Mouse (Mus musculus): ENCODE data around the gene Prima1. TPM values are rescaled to one million over a fixed set of nuclear protein-coding genes. Genes with fewer than 3 reads are reported as not detected.

The Prima1 gene
- polyA plus RNA-seq, 1 experiment from 2014 or later: 2.0 TPM

DNA sequence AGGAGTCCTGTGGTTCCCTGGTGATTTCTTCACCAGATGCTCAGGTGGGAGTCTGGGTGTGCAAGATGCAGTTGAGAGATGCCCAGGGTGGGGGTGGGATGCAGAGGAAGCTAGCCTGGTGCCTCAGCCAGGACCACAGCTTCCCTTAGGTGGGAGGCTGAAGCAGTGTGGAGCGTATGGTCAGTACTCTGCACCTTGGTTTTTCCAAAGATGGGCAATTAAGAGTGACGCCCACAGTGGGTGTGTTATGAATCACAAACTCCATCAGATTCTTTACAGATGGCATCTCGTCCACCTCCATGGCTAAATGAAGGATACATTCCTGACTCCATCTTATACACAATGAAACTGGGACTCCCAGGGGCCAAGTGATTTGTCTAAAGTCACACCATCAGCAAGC lies 30.2 kb upstream of the Prima1 start:
- Histone ChIP-seq H3K36me3 (ENCODE audit: control insufficient read depth, insufficient read depth, low read length) (no peaks in the 10 kb centered on the region), H3K4me3 (ENCODE audit: low read depth, low read length) (no peak overlapping the region), H3K4me1 (ENCODE audit: control insufficient read depth, insufficient read depth, low read length) (no peaks in the 10 kb centered on the region), H3K4me2 (ENCODE audit: low read depth) (no peak overlapping the region), H3K9ac (ENCODE audit: low read length) (no peak overlapping the region), H3K27me3 (ENCODE audit: control insufficient read depth, insufficient read depth, low read length) (no peaks in the 10 kb centered on the region), H3K27ac (ENCODE audit: low read depth, low read length) (no peak overlapping the region), H3K9me3 (ENCODE audit: control insufficient read depth, low read length) (no peaks in the 10 kb centered on the region)
- ATAC-seq (ENCODE audit: insufficient read depth, low FRiP score, low TSS enrichment) (no peak), DNase-seq (ENCODE audit: low spot score) (no peak)
- 90% methylated on average over 3 of the region's 3 CpGs for WGBS

DNA sequence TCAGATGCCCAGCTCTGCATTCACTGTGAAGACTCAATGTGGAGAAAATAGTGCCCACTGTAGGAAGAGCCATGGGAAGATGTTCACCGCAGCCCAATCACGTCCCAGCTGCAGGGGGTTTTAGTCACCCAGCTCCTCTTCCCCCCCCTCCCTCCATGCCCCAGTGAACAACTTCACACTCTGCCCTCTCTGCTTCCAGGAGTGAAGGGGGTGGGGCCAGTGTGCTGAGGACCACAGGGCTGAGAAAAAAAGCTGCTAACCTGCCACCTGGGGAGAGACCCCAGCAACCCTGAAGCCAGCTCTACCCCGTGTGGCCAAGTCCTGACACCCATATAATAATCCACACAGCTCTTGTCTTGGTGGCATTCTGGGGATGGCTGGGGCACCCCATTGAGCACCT lies 24.7 kb upstream of the Prima1 start:
- Histone ChIP-seq H3K4me1 (ENCODE audit: control insufficient read depth, insufficient read depth, low read length) (no peaks in the 10 kb centered on the region), H3K27ac (ENCODE audit: low read depth, low read length) (no peak overlapping the region), H3K27me3 (ENCODE audit: control insufficient read depth, insufficient read depth, low read length) (no peaks in the 10 kb centered on the region), H3K4me2 (ENCODE audit: low read depth) (no peak overlapping the region), H3K4me3 (ENCODE audit: low read depth, low read length) (no peak overlapping the region), H3K36me3 (ENCODE audit: control insufficient read depth, insufficient read depth, low read length) (no peaks in the 10 kb centered on the region), H3K9ac (ENCODE audit: low read length) (no peak overlapping the region), H3K9me3 (ENCODE audit: control insufficient read depth, low read length) (no peaks in the 10 kb centered on the region)
- ATAC-seq (ENCODE audit: insufficient read depth, low FRiP score, low TSS enrichment): no peak
- 35% methylated on average over 3 of the region's 3 CpGs for WGBS
- DNase-seq (ENCODE audit: low spot score): no peak

DNA sequence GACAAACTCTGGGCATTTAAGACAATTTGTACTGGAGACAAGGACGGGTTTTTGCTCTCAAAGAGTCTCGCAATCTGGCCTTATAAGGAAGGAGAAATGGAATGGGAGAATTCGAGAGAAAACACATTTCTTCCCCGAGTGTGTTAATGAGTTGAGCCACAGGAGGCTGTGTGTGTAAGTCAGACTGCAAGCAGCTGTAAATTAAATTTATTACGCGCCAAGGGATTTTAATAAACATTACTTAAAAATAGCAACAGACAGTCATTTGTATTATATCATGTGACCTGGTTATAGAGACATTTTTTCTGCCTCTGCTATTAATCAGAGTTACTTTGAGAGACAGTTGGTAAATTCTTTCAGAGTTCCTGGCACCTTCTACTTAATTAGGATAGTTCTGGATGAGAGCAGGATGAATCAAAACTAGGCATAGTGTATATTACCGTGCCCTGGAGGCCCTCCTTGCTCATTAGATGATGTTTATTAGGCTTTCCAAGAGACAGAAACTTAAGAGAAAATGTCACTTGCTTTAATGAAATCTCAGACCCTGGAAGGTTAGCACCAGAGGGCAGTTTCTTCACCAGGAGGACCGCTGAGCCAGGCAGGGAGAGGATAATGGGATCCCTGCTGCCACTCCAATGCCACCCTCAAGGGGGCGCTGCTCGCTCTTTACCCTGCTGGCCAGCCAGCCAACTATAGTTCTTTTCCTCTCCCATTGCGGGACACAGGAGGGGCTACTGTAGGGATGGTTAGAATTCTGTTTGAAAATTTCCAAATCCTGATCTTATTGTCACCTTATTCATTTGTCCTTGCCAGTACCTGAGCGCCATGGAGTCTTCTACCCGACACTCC lies 20.3 kb upstream of the Prima1 start:
- 62% methylated on average over 13 of the region's 13 CpGs for WGBS
- DNase-seq (ENCODE audit: low spot score): no peak

DNA sequence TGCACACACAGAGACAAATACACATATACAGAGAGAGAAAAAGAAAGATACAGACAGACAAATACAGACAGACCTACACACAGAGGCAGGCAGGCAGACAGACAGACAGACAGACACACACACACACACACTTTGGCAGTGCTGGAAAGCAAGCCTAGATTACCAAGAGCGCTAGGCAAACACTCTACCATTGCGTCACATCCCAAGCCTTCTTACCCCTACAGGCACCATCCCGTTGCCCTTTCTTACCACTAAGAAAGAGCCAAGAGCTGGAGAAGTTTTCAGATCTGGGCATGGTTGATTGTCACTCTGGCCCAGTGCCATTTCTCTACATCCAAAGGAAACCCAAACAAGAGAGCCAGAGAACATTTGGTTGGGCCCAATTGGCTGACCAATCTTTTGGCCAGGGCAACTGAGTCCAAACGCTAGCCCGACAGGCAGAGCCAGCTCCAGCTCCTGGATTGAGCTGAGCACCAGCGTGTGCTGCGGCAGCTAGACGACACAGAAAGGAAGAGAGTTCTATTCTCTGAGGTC lies 11.0 kb upstream of the Prima1 start:
- H3K4me3 ChIP-seq (ENCODE audit: low read depth, low read length): no peak overlapping the region
- H3K9me3 ChIP-seq (ENCODE audit: control insufficient read depth, low read length): no peaks in the 10 kb centered on the region
- no peak for DNase-seq (ENCODE audit: low spot score)
- H3K27me3 ChIP-seq (ENCODE audit: control insufficient read depth, insufficient read depth, low read length): no peaks in the 10 kb centered on the region
- H3K27ac ChIP-seq (ENCODE audit: low read depth, low read length): no peak overlapping the region
- ATAC-seq (ENCODE audit: insufficient read depth, low FRiP score, low TSS enrichment): no peak
- H3K9ac ChIP-seq (ENCODE audit: low read length): no peak overlapping the region
- 87% methylated on average over 8 of the region's 8 CpGs for WGBS
- no peak overlapping the region for H3K4me2 ChIP-seq (ENCODE audit: low read depth)
- no peaks in the 10 kb centered on the region for H3K36me3 ChIP-seq (ENCODE audit: control insufficient read depth, insufficient read depth, low read length)
- H3K4me1 ChIP-seq (ENCODE audit: control insufficient read depth, insufficient read depth, low read length): no peaks in the 10 kb centered on the region

More for the DNA sequence above, 20.3 kb upstream of the Prima1 start:
- no peaks in the 10 kb centered on the region for H3K36me3 ChIP-seq (ENCODE audit: control insufficient read depth, insufficient read depth, low read length)
- no peaks in the 10 kb centered on the region for H3K27me3 ChIP-seq (ENCODE audit: control insufficient read depth, insufficient read depth, low read length)
- H3K4me3 ChIP-seq (ENCODE audit: low read depth, low read length): no peak overlapping the region
- H3K4me2 ChIP-seq (ENCODE audit: low read depth): no peak overlapping the region
- ATAC-seq (ENCODE audit: insufficient read depth, low FRiP score, low TSS enrichment): no peak
- no peaks in the 10 kb centered on the region for H3K9me3 ChIP-seq (ENCODE audit: control insufficient read depth, low read length)
- no peaks in the 10 kb centered on the region for H3K4me1 ChIP-seq (ENCODE audit: control insufficient read depth, insufficient read depth, low read length)
- no peak overlapping the region for H3K27ac ChIP-seq (ENCODE audit: low read depth, low read length)
- no peak overlapping the region for H3K9ac ChIP-seq (ENCODE audit: low read length)

DNA sequence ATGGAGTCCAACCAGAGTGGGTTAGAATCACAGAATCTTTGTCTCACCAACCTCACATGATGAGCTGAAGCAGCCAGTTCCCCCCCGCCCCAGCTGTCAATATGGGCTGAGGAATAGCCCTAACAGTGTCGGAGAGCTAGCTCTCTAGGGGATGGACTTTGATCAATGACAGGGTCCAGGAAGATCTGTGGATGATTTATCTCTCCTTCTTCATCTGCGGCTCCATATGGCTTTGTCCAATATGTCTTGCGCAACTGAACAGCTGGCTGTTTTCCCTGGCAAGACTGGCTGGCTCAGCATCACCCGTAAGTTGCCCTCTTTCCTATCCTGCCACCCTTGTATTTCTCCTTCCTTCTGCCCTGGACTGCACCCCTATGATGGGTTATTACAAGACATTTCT lies 9.2 kb upstream of the Prima1 start:
- no peaks in the 10 kb centered on the region for H3K4me1 ChIP-seq (ENCODE audit: control insufficient read depth, insufficient read depth, low read length)
- ATAC-seq (ENCODE audit: insufficient read depth, low FRiP score, low TSS enrichment): no peak
- no peak overlapping the region for H3K4me3 ChIP-seq (ENCODE audit: low read depth, low read length)
- no peak overlapping the region for H3K27ac ChIP-seq (ENCODE audit: low read depth, low read length)
- no peaks in the 10 kb centered on the region for H3K27me3 ChIP-seq (ENCODE audit: control insufficient read depth, insufficient read depth, low read length)
- H3K4me2 ChIP-seq (ENCODE audit: low read depth): no peak overlapping the region
- DNase-seq (ENCODE audit: low spot score): no peak
- no peak overlapping the region for H3K9ac ChIP-seq (ENCODE audit: low read length)
- H3K36me3 ChIP-seq (ENCODE audit: control insufficient read depth, insufficient read depth, low read length): no peaks in the 10 kb centered on the region
- 80% methylated on average over 5 of the region's 5 CpGs for WGBS
- H3K9me3 ChIP-seq (ENCODE audit: control insufficient read depth, low read length): no peaks in the 10 kb centered on the region

DNA sequence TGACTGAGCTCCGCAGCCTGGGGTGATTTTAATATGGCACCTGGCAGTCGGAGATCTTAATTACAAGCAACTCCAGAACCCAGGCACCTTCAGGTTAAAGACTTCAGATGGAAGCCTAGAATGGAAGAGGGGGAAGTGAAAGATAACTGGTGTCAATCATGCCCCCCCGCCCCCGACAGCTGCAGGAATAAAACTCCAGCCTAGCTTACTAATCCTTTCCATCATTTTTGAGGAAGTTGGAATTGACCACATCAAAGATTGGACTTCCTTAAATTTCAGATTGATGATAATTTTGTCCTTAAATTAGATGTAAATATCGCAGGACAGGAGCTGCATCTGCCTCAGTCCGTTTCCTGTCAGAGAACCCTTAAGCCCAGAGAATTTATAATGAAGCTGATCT lies 8.4 kb upstream of the Prima1 start:
- no peaks in the 10 kb centered on the region for H3K9me3 ChIP-seq (ENCODE audit: control insufficient read depth, low read length)
- H3K4me3 ChIP-seq (ENCODE audit: low read depth, low read length): no peak overlapping the region
- H3K27ac ChIP-seq (ENCODE audit: low read depth, low read length): no peak overlapping the region
- no peak overlapping the region for H3K4me2 ChIP-seq (ENCODE audit: low read depth)
- ATAC-seq (ENCODE audit: insufficient read depth, low FRiP score, low TSS enrichment) (no peak), DNase-seq (ENCODE audit: low spot score) (no peak)
- no peak overlapping the region for H3K9ac ChIP-seq (ENCODE audit: low read length)
- H3K36me3 ChIP-seq (ENCODE audit: control insufficient read depth, insufficient read depth, low read length): no peaks in the 10 kb centered on the region
- H3K27me3 ChIP-seq (ENCODE audit: control insufficient read depth, insufficient read depth, low read length): no peaks in the 10 kb centered on the region
- 88% methylated on average over 6 of the region's 6 CpGs for WGBS
- no peaks in the 10 kb centered on the region for H3K4me1 ChIP-seq (ENCODE audit: control insufficient read depth, insufficient read depth, low read length)

DNA sequence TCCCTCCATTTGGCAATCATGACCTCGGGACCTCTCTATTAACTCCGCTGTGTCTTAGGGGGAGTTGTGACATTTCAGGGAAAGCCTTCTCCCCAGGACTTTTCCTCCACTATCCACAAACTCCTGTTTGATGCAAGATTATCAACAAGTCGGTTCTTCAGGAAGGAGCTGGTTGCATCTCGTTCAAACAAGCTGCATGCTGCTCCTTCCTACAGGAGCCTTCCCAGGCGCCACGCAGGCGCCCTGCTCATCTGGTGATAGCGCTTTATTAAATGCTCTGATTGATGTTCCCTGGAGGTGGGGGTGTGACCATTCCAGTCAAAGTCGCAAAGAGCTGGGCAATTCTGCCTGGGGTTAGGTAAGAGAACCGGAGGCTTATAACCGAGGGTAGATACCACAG lies 1.1 kb upstream of the Prima1 start:
- 0 out of 2 replicates have a peak, but pooled peaks cover 6% of the 10 kb centered on the region for H3K27me3 ChIP-seq (ENCODE audit: control insufficient read depth, insufficient read depth, low read length)
- H3K4me2 ChIP-seq (ENCODE audit: low read depth): peak overlapping the region; percentile 90
- H3K36me3 ChIP-seq (ENCODE audit: control insufficient read depth, insufficient read depth, low read length): no peaks in the 10 kb centered on the region
- H3K9ac ChIP-seq (ENCODE audit: low read length): no peak overlapping the region; the same call in 1 of the 2 replicates
- H3K4me3 ChIP-seq (ENCODE audit: low read depth, low read length): no peak overlapping the region
- peak; percentile 46 for DNase-seq (ENCODE audit: low spot score)
- H3K27ac ChIP-seq (ENCODE audit: low read depth, low read length): no peak overlapping the region
- H3K4me1 ChIP-seq (ENCODE audit: control insufficient read depth, insufficient read depth, low read length): peaks cover 5% of the 10 kb centered on the region; the same call in 1 of the 2 replicates
- H3K9me3 ChIP-seq (ENCODE audit: control insufficient read depth, low read length): no peaks in the 10 kb centered on the region
- WGBS: 6% methylated on average over 11 of the region's 11 CpGs
- ATAC-seq (ENCODE audit: insufficient read depth, low FRiP score, low TSS enrichment): no peak

DNA sequence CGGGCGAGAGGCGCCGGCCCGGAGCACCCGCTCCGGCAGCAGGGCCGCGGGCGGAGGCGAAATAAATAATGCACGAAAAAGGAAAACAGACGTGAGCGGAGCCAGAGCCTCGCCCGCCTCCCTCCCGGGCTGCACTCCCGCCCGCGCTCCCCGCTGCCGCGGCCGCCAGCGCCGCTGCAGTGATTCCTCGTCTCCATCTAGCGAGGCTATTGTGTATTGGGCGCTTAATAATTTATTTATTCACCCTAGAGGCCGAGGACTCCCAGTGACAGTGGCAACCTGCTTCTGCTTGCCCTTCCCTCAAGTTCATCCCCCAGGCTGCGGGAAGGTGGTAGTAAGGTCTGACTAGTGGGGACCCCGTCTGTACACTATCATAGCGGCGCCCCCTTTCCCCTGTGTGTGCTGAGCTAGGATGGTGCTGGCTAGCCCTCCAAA lies 658 bp upstream of the Prima1 start:
- Histone ChIP-seq H3K4me2 (ENCODE audit: low read depth) (peak overlapping the region; percentile 90), H3K27me3 (ENCODE audit: control insufficient read depth, insufficient read depth, low read length) (0 out of 2 replicates have a peak, but pooled peaks cover 6% of the 10 kb centered on the region), H3K4me1 (ENCODE audit: control insufficient read depth, insufficient read depth, low read length) (peaks cover 5% of the 10 kb centered on the region; the same call in 1 of the 2 replicates), H3K27ac (ENCODE audit: low read depth, low read length) (peak overlapping the region; percentile 75), H3K4me3 (ENCODE audit: low read depth, low read length) (peak overlapping the region; percentile 65), H3K9me3 (ENCODE audit: control insufficient read depth, low read length) (no peaks in the 10 kb centered on the region), H3K9ac (ENCODE audit: low read length) (peak overlapping the region; percentile 82), H3K36me3 (ENCODE audit: control insufficient read depth, insufficient read depth, low read length) (no peaks in the 10 kb centered on the region)
- peak; percentile 72 for ATAC-seq (ENCODE audit: insufficient read depth, low FRiP score, low TSS enrichment)
- peak; percentile 76 for DNase-seq (ENCODE audit: low spot score)
- WGBS: 0% methylated on average over 34 of the region's 34 CpGs
